Mouse (Mus musculus) embryonic facial prominence, embryonic 13.5 days (tissue): ENCODE measurements around the gene Ralbp1. TPM values are rescaled to one million over a fixed set of nuclear protein-coding genes. Genes with fewer than 3 reads are reported as not detected.

Experiments used
- ATAC-seq: fragments of 200-750 bp; cut with Nextera tagmentation; 2 replicates; pipeline ENCODE4 v1.8.0; 2017; ENCODE audit warnings: low read depth; ENCODE audit not compliant: insufficient number of reproducible peaks, insufficient read depth, low FRiP score, low TSS enrichment
- H3K27ac ChIP-seq: fragments of 300-500 bp; sonication (generic); 2 replicates; pipeline ENCODE4 v1.5.1; 2015; ENCODE audit warnings: moderate library complexity, mild to moderate bottlenecking, inconsistent platforms
- H3K27me3 ChIP-seq: fragments of 300-500 bp; sonication (generic); 2 replicates; pipeline ENCODE4 v1.6.1; 2015; ENCODE audit warnings: mild to moderate bottlenecking, inconsistent platforms
- H3K36me3 ChIP-seq: fragments of 300-500 bp; sonication (generic); 2 replicates; pipeline ENCODE4 v1.6.1; 2015; ENCODE audit warnings: mild to moderate bottlenecking, inconsistent platforms
- H3K4me1 ChIP-seq: fragments of 300-500 bp; sonication (generic); 2 replicates; pipeline ENCODE4 v1.6.1; 2015; ENCODE audit warnings: inconsistent platforms
- H3K4me2 ChIP-seq: fragments of 300-500 bp; sonication (generic); 2 replicates; pipeline ENCODE4 v1.6.1; 2015; ENCODE audit warnings: moderate library complexity, mild to moderate bottlenecking, inconsistent platforms
- H3K4me3 ChIP-seq: fragments of 300-500 bp; sonication (generic); 2 replicates; pipeline ENCODE4 v1.5.1; 2015; ENCODE audit warnings: mild to moderate bottlenecking, inconsistent platforms
- H3K9ac ChIP-seq: fragments of 300-500 bp; sonication (generic); 2 replicates; pipeline ENCODE4 v1.6.1; 2015; ENCODE audit warnings: mild to moderate bottlenecking, inconsistent platforms
- H3K9me3 ChIP-seq: fragments of 300-500 bp; sonication (generic); 2 replicates; pipeline ENCODE4 v1.6.1; 2016; ENCODE audit warnings: inconsistent platforms
- WGBS: fragments of 180-500 bp; shearing (Covaris S2); methylation state at CpG from one replicate; pipeline ENCODE4 v1.1.7; 2015; ENCODE audit warnings: mixed read lengths; 5-methylcytosine and 5-hydroxymethylcytosine counted together
- polyA plus RNA-seq: library from polyadenylated mRNA; unstranded; fragments of >200 nt; fragmentation: Nextera tagmentation; extraction: Ambion mirVana; gene quantifications from 2 replicates; pipeline ENCODE4 v1.2.1, GENCODE M21; 2015

The Ralbp1 gene
- polyA plus RNA-seq, 1 experiment from 2014 or later: 105 TPM

DNA sequence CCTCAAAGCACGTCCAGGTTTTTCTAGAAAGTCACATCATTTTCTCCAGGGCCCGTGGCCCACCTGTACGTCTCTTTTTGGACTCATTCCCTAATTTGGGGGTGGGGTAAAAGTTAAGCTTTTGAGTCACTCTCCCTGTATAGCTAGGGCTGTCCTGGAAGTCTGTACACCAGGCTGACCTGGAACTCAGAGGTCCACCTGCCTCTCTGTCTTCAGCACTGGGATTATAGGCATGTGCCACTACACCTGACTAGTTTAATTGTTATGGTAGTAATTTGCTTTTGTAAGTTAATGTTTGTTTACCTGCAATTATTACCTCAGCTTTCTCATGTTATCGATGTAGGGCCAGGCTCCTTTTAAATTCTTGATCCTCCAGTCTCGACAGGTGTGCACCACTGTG, 63.2 kb downstream of the Ralbp1 start:
- 92% methylated on average over 5 of the region's 5 CpGs for WGBS
- no peaks in the 10 kb centered on the region for H3K27me3 ChIP-seq
- H3K27ac ChIP-seq: no peak overlapping the region
- H3K36me3 ChIP-seq: peaks cover 65% of the 10 kb centered on the region
- no peak overlapping the region for H3K4me2 ChIP-seq
- H3K9me3 ChIP-seq: no peaks in the 10 kb centered on the region
- H3K9ac ChIP-seq: no peak overlapping the region
- no peaks in the 10 kb centered on the region for H3K4me1 ChIP-seq
- H3K4me3 ChIP-seq: no peak overlapping the region
- no peak for ATAC-seq

DNA sequence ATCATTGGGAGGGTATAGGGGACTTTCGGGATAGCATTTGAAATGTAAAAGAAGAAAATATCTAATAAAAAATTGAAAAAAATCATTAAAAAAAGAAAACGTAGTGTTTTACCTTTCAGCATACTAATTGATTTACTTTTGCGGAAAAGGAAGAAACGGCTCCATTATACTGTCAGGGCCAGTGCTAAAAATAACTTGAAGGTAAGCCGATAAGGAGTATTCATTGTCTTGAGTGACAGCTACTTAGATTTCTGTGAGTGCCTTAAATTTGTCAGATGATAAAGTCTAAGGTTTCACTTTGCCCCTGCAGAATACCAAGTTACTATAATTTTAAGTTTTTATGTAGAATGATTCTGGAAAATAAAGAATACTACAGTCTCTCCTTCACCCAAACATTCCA, 65.4 kb downstream of the Ralbp1 start:
- H3K27me3 ChIP-seq: no peaks in the 10 kb centered on the region
- no peaks in the 10 kb centered on the region for H3K9me3 ChIP-seq
- 0 out of 2 replicates have a peak overlapping the region, but pooled peaks have one; percentile 24 for H3K27ac ChIP-seq
- H3K9ac ChIP-seq: no peak overlapping the region
- H3K4me1 ChIP-seq: no peaks in the 10 kb centered on the region
- no peak overlapping the region for H3K4me2 ChIP-seq
- no peak for ATAC-seq
- no peak overlapping the region for H3K4me3 ChIP-seq
- WGBS: 75% methylated on average over 5 of the region's 5 CpGs
- H3K36me3 ChIP-seq: peaks cover 74% of the 10 kb centered on the region

DNA sequence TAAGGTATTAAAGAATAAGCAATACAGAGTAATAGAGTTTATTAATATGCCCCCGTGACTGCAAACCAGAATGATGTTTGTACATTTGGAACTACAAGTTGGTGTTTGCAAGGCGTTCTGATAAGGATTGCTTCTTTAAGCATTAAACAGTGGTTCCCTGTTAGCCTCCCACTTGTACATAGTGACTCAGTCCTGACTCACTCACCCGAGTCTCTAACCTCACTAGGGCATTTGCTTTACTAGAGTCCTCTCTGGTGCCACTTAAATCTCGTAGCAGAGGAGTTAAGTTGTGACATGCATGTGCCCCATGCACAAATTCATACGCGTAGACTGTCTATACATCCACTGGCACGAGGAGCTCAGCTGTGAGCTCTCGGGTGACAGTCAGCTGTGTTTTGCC, 71.8 kb downstream of the Ralbp1 start:
- WGBS: 91% methylated on average over 8 of the region's 8 CpGs

DNA sequence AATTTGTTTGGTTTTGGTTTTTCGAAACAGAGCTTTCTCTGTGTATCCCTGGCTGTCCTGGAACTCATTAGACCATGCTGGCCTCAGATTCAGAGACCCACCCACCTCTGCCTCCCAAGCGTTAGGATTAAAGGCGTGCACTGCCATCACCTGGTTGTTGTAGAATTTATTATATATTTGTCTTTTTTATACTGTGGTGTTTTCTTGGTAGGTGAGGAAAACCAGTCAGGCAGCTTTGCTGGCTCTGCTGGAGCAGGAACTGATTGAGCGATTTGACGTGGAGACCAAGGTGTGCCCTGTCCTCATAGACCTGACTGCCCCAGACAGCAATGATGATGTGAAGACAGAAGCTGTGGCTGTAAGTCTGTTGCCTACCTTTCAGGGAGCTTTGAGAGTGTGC, 74.6 kb downstream of the Ralbp1 start:
- Histone ChIP-seq H3K4me2 (no peak overlapping the region), H3K4me3 (no peak overlapping the region), H3K27me3 (no peaks in the 10 kb centered on the region), H3K9ac (no peak overlapping the region), H3K4me1 (0 out of 2 replicates have a peak, but pooled peaks cover under 1% of the 10 kb centered on the region), H3K36me3 (peaks cover 53% of the 10 kb centered on the region), H3K27ac (no peak overlapping the region), H3K9me3 (no peaks in the 10 kb centered on the region)
- no peak for ATAC-seq
- 52% methylated on average over 5 of the region's 5 CpGs for WGBS

More for the DNA sequence above, 71.8 kb downstream of the Ralbp1 start:
- H3K27me3 ChIP-seq: no peaks in the 10 kb centered on the region
- ATAC-seq: no peak
- H3K9ac ChIP-seq: no peak overlapping the region
- no peaks in the 10 kb centered on the region for H3K9me3 ChIP-seq
- no peak overlapping the region for H3K4me3 ChIP-seq
- no peaks in the 10 kb centered on the region for H3K4me1 ChIP-seq
- peaks cover 73% of the 10 kb centered on the region for H3K36me3 ChIP-seq
- H3K4me2 ChIP-seq: no peak overlapping the region
- no peak overlapping the region for H3K27ac ChIP-seq

DNA sequence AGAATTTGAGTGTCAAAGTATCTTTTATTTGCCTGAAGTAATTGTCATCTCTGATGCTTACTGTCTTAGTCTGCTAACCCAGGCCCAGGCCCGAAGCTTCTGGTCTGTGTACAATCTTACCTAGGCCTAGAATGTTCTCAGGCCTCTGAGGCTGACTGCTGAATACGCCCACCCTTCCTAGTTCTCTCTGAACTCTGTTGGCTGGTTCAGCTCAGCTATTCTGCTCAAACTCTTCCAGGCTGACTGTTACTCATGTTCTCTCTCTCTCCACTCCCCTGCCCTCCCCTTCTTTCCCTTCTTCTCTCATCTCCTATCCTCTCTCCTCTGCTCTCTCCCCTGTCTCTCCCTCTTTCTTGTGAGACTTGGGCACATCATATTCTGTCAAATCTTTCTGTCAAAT, 79.2 kb downstream of the Ralbp1 start:
- ATAC-seq: no peak
- H3K4me1 ChIP-seq: 0 out of 2 replicates have a peak, but pooled peaks cover 3% of the 10 kb centered on the region
- H3K9ac ChIP-seq: no peak overlapping the region
- H3K27me3 ChIP-seq: no peaks in the 10 kb centered on the region
- 80% methylated on average over 2 of the region's 2 CpGs for WGBS
- H3K9me3 ChIP-seq: no peaks in the 10 kb centered on the region
- no peak overlapping the region for H3K4me3 ChIP-seq
- H3K36me3 ChIP-seq: peaks cover 36% of the 10 kb centered on the region
- H3K27ac ChIP-seq: no peak overlapping the region
- H3K4me2 ChIP-seq: no peak overlapping the region

DNA sequence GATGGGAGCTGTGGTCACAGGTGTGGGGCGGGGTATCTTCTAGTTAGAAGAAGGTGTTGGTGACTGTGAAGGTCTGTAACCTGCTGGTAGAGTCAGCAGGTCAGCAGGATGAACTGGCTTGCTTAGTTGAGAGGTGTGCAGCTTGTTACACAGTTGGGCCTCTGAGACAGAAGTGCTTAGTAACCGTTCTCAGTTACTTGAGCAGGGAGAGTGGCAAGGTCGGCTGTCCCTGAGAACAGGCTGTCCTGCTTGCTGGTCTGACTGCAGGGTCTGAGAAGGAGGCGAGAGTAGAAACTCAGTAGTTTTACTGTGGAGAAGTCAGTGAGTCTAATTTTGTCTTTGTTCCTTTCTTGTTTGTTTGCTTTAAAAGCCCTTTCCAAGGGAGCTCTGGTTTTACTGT, 79.6 kb downstream of the Ralbp1 start:
- Histone ChIP-seq H3K27ac (no peak overlapping the region), H3K4me2 (no peak overlapping the region), H3K36me3 (peaks cover 32% of the 10 kb centered on the region), H3K9ac (no peak overlapping the region), H3K4me3 (no peak overlapping the region), H3K9me3 (no peaks in the 10 kb centered on the region), H3K4me1 (0 out of 2 replicates have a peak, but pooled peaks cover 3% of the 10 kb centered on the region), H3K27me3 (no peaks in the 10 kb centered on the region)
- ATAC-seq: no peak
- 78% methylated on average over 4 of the region's 4 CpGs for WGBS

DNA sequence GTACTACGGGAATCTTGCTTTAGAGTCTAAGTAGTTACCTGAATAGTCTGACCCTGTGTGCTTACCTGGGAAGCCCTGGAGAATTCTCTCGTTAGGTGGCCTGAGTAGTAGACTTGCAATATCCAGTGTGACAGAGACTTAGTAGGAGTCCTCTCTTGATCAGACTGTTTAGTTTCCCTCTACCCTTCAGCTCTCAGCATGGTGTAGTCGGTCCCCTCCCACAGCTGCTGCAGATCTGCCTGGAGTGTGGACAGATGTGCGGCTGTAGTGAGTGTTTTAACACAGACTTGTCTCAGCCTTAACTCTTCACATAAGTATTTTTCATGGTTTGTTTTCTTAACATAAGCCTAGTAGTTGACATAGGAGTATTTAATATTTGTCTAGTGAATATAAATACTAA, 83.6 kb downstream of the Ralbp1 start:
- Histone ChIP-seq H3K4me1 (peaks cover 6% of the 10 kb centered on the region; the same call in 1 of the 2 replicates), H3K9ac (no peak overlapping the region), H3K4me2 (no peak overlapping the region), H3K9me3 (no peaks in the 10 kb centered on the region), H3K27me3 (no peaks in the 10 kb centered on the region), H3K27ac (no peak overlapping the region), H3K36me3 (peaks cover 22% of the 10 kb centered on the region), H3K4me3 (no peak overlapping the region)
- WGBS: 77% methylated on average over 4 of the region's 4 CpGs
- ATAC-seq: no peak

DNA sequence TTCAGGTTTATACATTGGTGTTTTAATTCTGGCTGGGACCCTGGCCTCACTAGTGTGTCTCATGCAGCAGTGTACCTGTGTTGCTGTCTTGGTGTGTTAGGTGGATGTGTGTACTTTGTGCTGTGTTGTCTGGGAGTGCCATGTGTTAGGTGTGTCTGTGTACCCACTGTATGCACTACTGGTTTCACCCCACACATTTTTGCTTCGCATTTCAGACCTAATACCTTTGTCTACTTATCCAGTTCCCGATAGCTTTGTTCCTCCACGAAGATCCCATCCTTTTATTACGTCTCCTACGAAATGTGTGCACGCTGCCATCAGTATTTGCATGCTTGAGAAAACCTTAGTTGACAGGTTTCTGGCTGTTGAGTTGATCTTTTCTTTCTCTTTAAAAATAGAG, 85.1 kb downstream of the Ralbp1 start:
- Histone ChIP-seq H3K9ac (no peak overlapping the region), H3K9me3 (no peaks in the 10 kb centered on the region), H3K27ac (no peak overlapping the region), H3K4me2 (no peak overlapping the region), H3K4me1 (peaks cover 3% of the 10 kb centered on the region; the same call in 1 of the 2 replicates), H3K27me3 (no peaks in the 10 kb centered on the region), H3K4me3 (no peak overlapping the region), H3K36me3 (peaks cover 18% of the 10 kb centered on the region)
- 90% methylated on average over 6 of the region's 6 CpGs for WGBS
- ATAC-seq: no peak

DNA sequence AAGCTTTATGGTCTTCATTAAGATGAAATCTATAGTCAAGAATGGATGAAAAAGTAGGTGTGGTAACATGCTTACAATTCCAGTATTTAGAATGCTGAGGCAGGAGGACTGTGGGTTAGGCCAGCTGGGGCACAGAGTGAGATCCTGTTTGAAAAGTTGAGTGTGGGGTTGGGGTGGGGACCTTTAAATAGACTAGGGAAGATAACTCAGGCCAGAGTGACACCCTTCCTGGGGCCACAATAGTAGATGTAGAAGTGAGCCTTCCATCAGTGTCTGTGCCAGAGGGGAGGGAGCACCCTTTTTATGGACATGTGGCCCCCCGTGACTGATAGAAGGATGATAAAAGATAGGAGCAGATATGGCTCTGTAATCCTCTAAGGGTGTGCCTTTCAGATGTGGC, 86.2 kb downstream of the Ralbp1 start:
- Histone ChIP-seq H3K27me3 (no peaks in the 10 kb centered on the region), H3K9me3 (no peaks in the 10 kb centered on the region), H3K4me1 (peaks cover 3% of the 10 kb centered on the region; the same call in 1 of the 2 replicates), H3K4me3 (no peak overlapping the region), H3K27ac (no peak overlapping the region), H3K4me2 (no peak overlapping the region), H3K9ac (no peak overlapping the region), H3K36me3 (peaks cover 19% of the 10 kb centered on the region; the same call in 1 of the 2 replicates)
- WGBS: 87% methylated on average over 1 of the region's 1 CpGs
- ATAC-seq: no peak

DNA sequence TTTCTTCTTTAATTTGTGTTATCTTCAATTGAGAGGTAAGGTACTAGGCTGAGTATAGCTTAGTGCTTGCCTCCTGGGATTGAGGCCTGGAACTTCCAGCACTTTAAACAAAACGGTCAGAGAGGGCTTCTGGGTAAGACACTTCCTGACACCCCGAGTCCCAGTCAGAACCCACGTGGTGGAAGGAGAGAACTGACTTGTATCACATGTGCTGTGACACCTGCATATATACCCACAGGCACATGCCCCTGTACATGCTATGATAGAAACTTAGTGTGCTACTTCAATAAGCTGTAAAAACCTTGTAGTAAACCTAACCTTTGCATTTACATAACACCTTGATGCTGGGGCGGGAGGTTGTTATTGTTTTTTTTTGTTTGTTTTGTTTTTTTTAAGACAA, 87.2 kb downstream of the Ralbp1 start:
- H3K9ac ChIP-seq: no peak overlapping the region
- H3K27ac ChIP-seq: no peak overlapping the region
- peaks cover 3% of the 10 kb centered on the region; the same call in 1 of the 2 replicates for H3K4me1 ChIP-seq
- H3K36me3 ChIP-seq: peaks cover 14% of the 10 kb centered on the region; the same call in 1 of the 2 replicates
- no peak for ATAC-seq
- H3K9me3 ChIP-seq: no peaks in the 10 kb centered on the region
- no peak overlapping the region for H3K4me3 ChIP-seq
- no peak overlapping the region for H3K4me2 ChIP-seq
- 64% methylated on average over 4 of the region's 4 CpGs for WGBS
- H3K27me3 ChIP-seq: no peaks in the 10 kb centered on the region
